ENCODE assay signal across 8 mouse cellular contexts in genomic region chr4:116220071-116220650, GRCm38 (mm10). TPM values are rescaled to one million over a fixed set of nuclear protein-coding genes. Genes with fewer than 3 reads are reported as not detected.
DNase-seq lines count a peak whose midpoint lies in the region; ATAC-seq and TF ChIP-seq lines count a peak whose summit lies in the region.

No protein-coding gene starts in this region.

- WGBS in heart, embryonic 11.5 days (ENCODE audit: insufficient replicate concordance), result 6% methylated on average over 6 of the region's 6 CpGs

- no peaks in the 10 kb centered on the region for H3K36me3 ChIP-seq in heart, embryonic 11.5 days (ENCODE audit: control insufficient read depth, insufficient read depth, low read length)
- no peaks in the 10 kb centered on the region for H3K36me3 ChIP-seq in myocyte (ENCODE audit: control insufficient read depth, insufficient read depth)

- peak overlapping the region; percentile 98 for H3K27ac ChIP-seq in heart, embryonic 11.5 days (ENCODE audit: low read depth, low read length)

- ATAC-seq in heart, embryonic 11.5 days (replicated peaks; ENCODE audit: insufficient number of reproducible peaks, low FRiP score, low TSS enrichment), result no peak
- ATAC-seq in frontal cortex, adult (ENCODE audit: low TSS enrichment), result no peak

- H3ac ChIP-seq in myocyte (ENCODE audit: control insufficient read depth, insufficient read length), result peak overlapping the region; percentile 53

- peak overlapping the region; percentile 83 for H3K4me2 ChIP-seq in heart, embryonic 11.5 days
- peak overlapping the region; percentile 57 for H3K4me2 ChIP-seq in myocyte (ENCODE audit: low read depth)

- no peaks in the 10 kb centered on the region for H3K27me3 ChIP-seq in heart, embryonic 11.5 days (ENCODE audit: control insufficient read depth, insufficient read depth, low read length)
- H3K27me3 ChIP-seq in myocyte (ENCODE audit: control insufficient read depth, insufficient read depth, insufficient read length), result no peaks in the 10 kb centered on the region

- H3K79me2 ChIP-seq in myocyte (ENCODE audit: control insufficient read depth, insufficient read depth), result peaks cover 17% of the 10 kb centered on the region

- H3K4me1 ChIP-seq in heart, embryonic 11.5 days (ENCODE audit: control insufficient read depth, insufficient read depth, low read length), result peaks cover 3% of the 10 kb centered on the region; the same call in 1 of the 2 replicates

- no peaks in the 10 kb centered on the region for H3K9me3 ChIP-seq in heart, embryonic 11.5 days (replicated peaks; ENCODE audit: control insufficient read depth, low read length)

- H3K4me3 ChIP-seq in heart, embryonic 11.5 days (ENCODE audit: low read depth, low read length), result peak overlapping the region; percentile 76
- H3K4me3 ChIP-seq in myocyte, result peak overlapping the region; percentile 91

- peak; percentile 32 for DNase-seq in A20 (ENCODE audit: low read depth, low spot score)
- peak; percentile 18 for DNase-seq in brain, adult 2 months (ENCODE audit: low read depth, low spot score)
- DNase-seq in kidney, postnatal 14 days, result peak; percentile 27
- DNase-seq in left cerebral cortex, postnatal 14 days (ENCODE audit: low spot score in 2 of 2), result no peak
- no peak for DNase-seq in gastrocnemius, postnatal 25 days

- TF ChIP-seq POLR2A in myocyte (IDR thresholded peaks at IDR 0.05; ENCODE audit: insufficient read length, low read depth), result no peak

- peak overlapping the region; percentile 98 for H3K9ac ChIP-seq in heart, embryonic 11.5 days (ENCODE audit: low read depth, low read length)

- intact Hi-C loops in left cerebral cortex, postnatal 14 days (cut with DNase I), result loop anchor here (5.0 to 10.0 kb wide), 2 partner anchors 43 to 185 kb away; no protein-coding TSS in a partner anchor

TF ChIP-seq in myocyte, 11 proteins besides CTCF, POLR2A, EP300 and RAD21:
- TF ChIP-seq TCF3 (IDR thresholded peaks at IDR 0.05; ENCODE audit: insufficient read length, low read depth), result no peak
- TF ChIP-seq E2F4 (IDR thresholded peaks at IDR 0.05; ENCODE audit: insufficient read depth), result no peak
- no peak for TF ChIP-seq SRF (IDR thresholded peaks at IDR 0.05; ENCODE audit: control insufficient read depth, insufficient read length, low read depth)
- no peak for TF ChIP-seq MAX (IDR thresholded peaks at IDR 0.05; ENCODE audit: low read depth)
- TF ChIP-seq REST (IDR thresholded peaks at IDR 0.05; ENCODE audit: insufficient read depth, insufficient read length), result no peak
- no peak for TF ChIP-seq POLR2AphosphoS2 (IDR thresholded peaks at IDR 0.05; ENCODE audit: insufficient read length, low read depth)
- TF ChIP-seq TCF12 (IDR thresholded peaks at IDR 0.05; ENCODE audit: insufficient read depth, poor library complexity, severe bottlenecking), result no peak
- no peak for TF ChIP-seq CEBPB (IDR thresholded peaks at IDR 0.05; ENCODE audit: insufficient read depth, poor library complexity, severe bottlenecking)
- no peak for TF ChIP-seq MYOD1 (IDR thresholded peaks at IDR 0.05; ENCODE audit: control insufficient read depth in 1 of 3, insufficient read length in 2 of 3, low read depth in 2 of 3)
- TF ChIP-seq USF1 (IDR thresholded peaks at IDR 0.05; ENCODE audit: low read depth), result no peak
- no peak for TF ChIP-seq MYOG (IDR thresholded peaks at IDR 0.05; ENCODE audit: control insufficient read depth in 1 of 3, insufficient read depth in 1 of 3, insufficient read length in 2 of 3, low read depth in 2 of 3)

RNA-seq across cellular contexts. Expression of gene Pik3r3, which starts 1.3 kb away (rescaled TPM):
- polyA plus RNA-seq in heart, embryonic 11.5 days (2014; fragmentation: Nextera tagmentation; extraction: Ambion mirVana), result 21.5 and 22.4 TPM in 2 replicates
- 5.7 TPM for polyA plus RNA-seq in myocyte (2012; fragmentation: generic; extraction: Trizol)
- total RNA-seq in left cerebral cortex, postnatal 14 days (2021), result 10 to 100 TPM; 39.6 to 46.0 TPM
- total RNA-seq in gastrocnemius, postnatal 25 days (2021), result 1 to 10 TPM; 5.3 to 6.8 TPM

RNA-seq across cellular contexts. Expression of gene Gm49337, which starts 47.0 kb away (rescaled TPM):
- not detected in 2 replicates for polyA plus RNA-seq in heart, embryonic 11.5 days (2014; fragmentation: Nextera tagmentation; extraction: Ambion mirVana)
- polyA plus RNA-seq in myocyte (2012; fragmentation: generic; extraction: Trizol), result not detected
- 1 to 10 TPM in 1 of 2 experiments, not detected in 1; 2.0 TPM for total RNA-seq in left cerebral cortex, postnatal 14 days (2021)
- under 1 TPM; 0.29 to 0.82 TPM for total RNA-seq in gastrocnemius, postnatal 25 days (2021)

RNA-seq across cellular contexts. Expression of gene 1700042G07Rik, which starts 47.0 kb away (rescaled TPM):
- not detected in 2 replicates for polyA plus RNA-seq in heart, embryonic 11.5 days (2014; fragmentation: Nextera tagmentation; extraction: Ambion mirVana)
- not detected for polyA plus RNA-seq in myocyte (2012; fragmentation: generic; extraction: Trizol)
- not detected for total RNA-seq in left cerebral cortex, postnatal 14 days (2021)
- total RNA-seq in gastrocnemius, postnatal 25 days (2021), result not detected

RNA-seq across cellular contexts. Expression of gene Tspan1, which starts 52.8 kb away (rescaled TPM):
- not detected in 2 replicates for polyA plus RNA-seq in heart, embryonic 11.5 days (2014; fragmentation: Nextera tagmentation; extraction: Ambion mirVana)
- 0.16 TPM for polyA plus RNA-seq in myocyte (2012; fragmentation: generic; extraction: Trizol)
- total RNA-seq in left cerebral cortex, postnatal 14 days (2021), result under 1 TPM in 1 of 2 experiments, not detected in 1; 0.47 TPM
- not detected for total RNA-seq in gastrocnemius, postnatal 25 days (2021)

Comparison
In these comparisons a context has a peak if more than half of its experiments do, and no peak if none do; other contexts are left out.
1. DNase-seq: peak in A20 (single experiment), brain, adult 2 months (single experiment) and kidney, postnatal 14 days (single experiment); none in left cerebral cortex, postnatal 14 days (0 of 2) and gastrocnemius, postnatal 25 days (single experiment).
2. RNA of gene Pik3r3, which starts 1.3 kb away (total RNA-seq): 39.6 to 46.0 TPM in left cerebral cortex, postnatal 14 days; 5.3 to 6.8 TPM in gastrocnemius, postnatal 25 days; every median in the first group is over 4 times any median in the second.